In genomic region chr4:94432005-94432404, GRCm38 (mm10) we compare ENCODE assay signal across 23 mouse cellular contexts.
A peak's percentile ranks its signal among the peaks of the same experiment; 100 is the strongest.
DNase-seq lines count a peak whose midpoint lies in the region; ATAC-seq and TF ChIP-seq lines count a peak whose summit lies in the region.
"Had no signal": no experiment of that assay in that cellular context is flagged by ENCODE, and none has a peak within 500 bp of the region (broad histone marks: within the 10 kb centered on the region; RNA-seq: fewer than 3 reads in every experiment).

No protein-coding gene starts in this region.

- no peaks in the 10 kb centered on the region for H3K36me3 ChIP-seq in lung, postnatal 0 days (ENCODE audit: insufficient read depth, low read length)
- H3K36me3 ChIP-seq: embryonic facial prominence, embryonic 10.5 days; embryonic facial prominence, embryonic 12.5 days; forebrain, embryonic 15.5 days; G1E had no signal

- ATAC-seq in lung, postnatal 0 days, result peak; percentile 65
- peak; percentile 56 to 75 for ATAC-seq in hematopoietic stem cell, adult 5-6 weeks (replicated peaks in 1 of 2; ENCODE audit: insufficient read depth in 1 of 2, low FRiP score in 2 of 2, low TSS enrichment in 1 of 2, low read depth in 1 of 2, poor library complexity in 2 of 2, severe bottlenecking in 2 of 2)
- ATAC-seq: activated CD4-positive, CD25-positive, alpha-beta regulatory T cell, adult 4 months; CD4-positive, CD25-positive, alpha-beta regulatory T cell, adult 4 months; forebrain, embryonic 13.5 days; forebrain, embryonic 15.5 days; Patski had no signal

- H3K9me3 ChIP-seq in lung, postnatal 0 days (ENCODE audit: low read length), result no peaks in the 10 kb centered on the region
- H3K9me3 ChIP-seq: embryonic facial prominence, embryonic 12.5 days; forebrain, embryonic 15.5 days; G1E had no signal

- H3K27me3 ChIP-seq in lung, postnatal 0 days (replicated peaks; ENCODE audit: insufficient read depth, low read length), result no peaks in the 10 kb centered on the region
- H3K27me3 ChIP-seq: CH12.LX; embryonic facial prominence, embryonic 12.5 days; forebrain, embryonic 13.5 days; forebrain, embryonic 15.5 days; Patski had no signal

- TF ChIP-seq EP300 in lung, postnatal 0 days (IDR thresholded peaks at IDR 0.05), result 0 out of 2 replicates have a peak, but pooled peaks have one; percentile 14

- no peak for TF ChIP-seq CTCF in lung, postnatal 0 days (IDR thresholded peaks at IDR 0.05)

- WGBS in lung, postnatal 0 days, result 51% methylated on average over 3 of the region's 3 CpGs

- H3K4me2 ChIP-seq in lung, postnatal 0 days (replicated peaks; ENCODE audit: low read depth, low read length), result no peak overlapping the region
- H3K4me2 ChIP-seq: embryonic facial prominence, embryonic 12.5 days; forebrain, embryonic 13.5 days; forebrain, embryonic 15.5 days had no signal

- H3K9ac ChIP-seq in lung, postnatal 0 days (replicated peaks; ENCODE audit: low read depth), result no peak overlapping the region
- H3K9ac ChIP-seq: embryonic facial prominence, embryonic 12.5 days; forebrain, embryonic 13.5 days; forebrain, embryonic 15.5 days had no signal

- peak; percentile 70 for DNase-seq in lung, postnatal 0 days (ENCODE audit: low spot score)
- no peak for DNase-seq in lung, postnatal 10 days
- DNase-seq in lung, postnatal 36 days, result peak; percentile 21
- no peak for DNase-seq in lung, postnatal 14 days
- DNase-seq: adrenal gland, adult 8-10 months; adrenal gland, postnatal 14 days; adrenal gland, postnatal 36 days; B cell, adult 2 months; cerebellum, adult 11-12 months; cerebellum, adult 2 months; cerebellum, adult 9-10 months; cerebellum, postnatal 10 days; cerebellum, postnatal 25 days had no signal

- no peak overlapping the region for H3K4me3 ChIP-seq in lung, postnatal 0 days (ENCODE audit: low read depth, low read length)
- H3K4me3 ChIP-seq: embryonic facial prominence, embryonic 10.5 days; embryonic facial prominence, embryonic 12.5 days; forebrain, embryonic 13.5 days; forebrain, embryonic 15.5 days had no signal

- H3K4me1 ChIP-seq in lung, postnatal 0 days (ENCODE audit: insufficient read depth, low read depth, low read length), result no peaks in the 10 kb centered on the region
- H3K4me1 ChIP-seq: embryonic facial prominence, embryonic 10.5 days; embryonic facial prominence, embryonic 12.5 days; forebrain, embryonic 13.5 days; forebrain, embryonic 15.5 days had no signal

- H3K27ac ChIP-seq in lung, postnatal 0 days (ENCODE audit: low read length), result no peak overlapping the region
- H3K27ac ChIP-seq: embryonic facial prominence, embryonic 10.5 days; embryonic facial prominence, embryonic 12.5 days; forebrain, embryonic 13.5 days; forebrain, embryonic 15.5 days had no signal

Comparison
In these comparisons a context has a peak if more than half of its experiments do, and no peak if none do; other contexts are left out.
1. DNase-seq: peak in lung, postnatal 0 days (single experiment) and lung, postnatal 36 days (single experiment); none in lung, postnatal 10 days (single experiment) and lung, postnatal 14 days (single experiment).